Mouse (Mus musculus): ENCODE measurements at regions not wholly inside any gene's neighbourhood (a gene's known extent, or its start where the extent isn't known, plus 50 kb on each side); places are given as distances from the start of the nearest gene placed in this dataset.
A peak's percentile ranks its signal among the peaks of the same experiment; 100 is the strongest.

DNA sequence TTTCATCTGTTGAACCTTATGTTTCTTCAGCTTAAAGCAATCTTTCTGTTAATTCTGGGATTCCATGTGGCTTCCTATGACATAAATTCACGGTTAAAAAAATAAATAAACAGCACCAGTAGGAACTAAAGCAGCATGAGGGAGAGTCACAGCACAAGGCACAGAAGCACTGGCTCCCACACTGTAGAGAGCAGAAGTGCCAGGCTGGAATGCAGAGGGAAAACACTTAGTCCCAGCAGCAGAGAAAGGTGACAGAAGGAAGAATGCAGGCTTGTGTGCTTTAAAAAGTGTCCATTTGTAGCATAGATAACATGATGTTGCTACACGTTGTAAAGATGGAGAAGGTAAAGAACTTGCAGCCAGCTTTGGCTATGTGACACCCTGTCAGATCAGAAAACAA, 62.1 kb upstream of the Ppp2r5a start:
- TF ChIP-seq FLI1 (IDR thresholded peaks at IDR 0.05; ENCODE audit: low read length) (no peak), GATA1 (IDR thresholded peaks at IDR 0.05; ENCODE audit: borderline replicate concordance, low read length) (no peak)
- Histone ChIP-seq H3K4me3 (replicated peaks) (no peak overlapping the region), H3K9me3 (no peaks in the 10 kb centered on the region), H3K27me3 (replicated peaks) (no peaks in the 10 kb centered on the region), H3K36me3 (replicated peaks; ENCODE audit: low read length) (no peaks in the 10 kb centered on the region), H3K4me1 (peaks cover 55% of the 10 kb centered on the region)

DNA sequence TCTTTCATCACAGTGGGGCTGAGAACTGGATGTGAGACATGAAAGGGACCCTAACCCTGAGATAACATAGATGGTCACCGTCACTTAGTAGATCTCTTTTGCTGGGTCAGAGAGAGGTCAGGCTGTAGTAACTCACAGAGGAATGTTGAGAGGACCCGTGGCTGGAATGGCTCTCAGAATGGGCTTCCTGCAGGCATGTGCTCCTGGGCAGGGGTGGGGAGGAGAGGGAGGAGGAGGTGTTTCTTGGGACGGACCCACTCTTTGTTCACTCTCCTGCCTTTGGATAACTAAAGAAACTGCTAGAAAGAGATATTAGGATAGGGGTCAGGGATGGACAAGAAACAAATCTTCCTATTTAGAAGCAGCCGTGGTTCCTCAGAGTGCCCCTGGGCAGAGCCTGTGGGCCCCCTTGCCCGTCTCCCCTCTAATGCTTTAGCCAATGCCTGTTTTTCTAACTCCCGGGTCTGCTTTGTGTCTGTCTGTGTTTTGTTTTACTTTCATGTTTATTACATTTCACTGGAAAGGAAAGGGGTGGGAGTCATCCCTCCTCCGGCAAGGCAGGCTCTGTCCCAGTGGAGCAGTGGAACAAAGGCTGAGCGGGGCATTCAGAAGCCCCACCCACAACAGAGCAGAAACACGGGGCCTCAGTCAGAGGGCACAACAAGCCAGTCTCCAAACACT, 58.9 kb upstream of the Ppp2r5a start:
- Histone ChIP-seq H3K9me3 (0 out of 2 replicates have a peak, but pooled peaks cover 4% of the 10 kb centered on the region), H3K27me3 (replicated peaks) (no peaks in the 10 kb centered on the region), H3K4me1 (peaks cover 63% of the 10 kb centered on the region), H3K4me3 (replicated peaks) (peak overlapping the region; percentile 62), H3K36me3 (replicated peaks; ENCODE audit: low read length) (peaks cover 3% of the 10 kb centered on the region)
- no peak for TF ChIP-seq FLI1 (IDR thresholded peaks at IDR 0.05; ENCODE audit: low read length)
- TF ChIP-seq GATA1 (IDR thresholded peaks at IDR 0.05; ENCODE audit: borderline replicate concordance, low read length): no peak

DNA sequence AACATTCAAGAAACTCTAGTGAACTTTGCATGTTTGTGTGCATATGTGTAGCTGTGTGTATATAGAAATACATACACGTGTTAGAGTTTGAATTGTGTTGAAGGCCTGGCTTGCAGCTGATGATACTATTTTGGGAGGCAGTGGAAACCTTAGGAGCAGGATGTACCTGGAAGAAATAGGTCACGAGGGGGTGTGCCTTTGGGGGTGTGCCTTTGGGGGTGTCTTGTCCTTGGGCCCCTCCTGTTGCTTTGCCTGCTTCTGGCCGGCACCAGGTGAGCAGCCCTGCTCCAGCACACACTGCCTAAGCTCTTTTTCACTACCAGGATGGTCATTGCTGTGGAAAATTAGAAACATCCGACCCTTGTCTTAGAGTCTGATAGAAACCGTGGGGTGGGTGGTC, 56.0 kb upstream of the Ppp2r5a start:
- H3K9me3 ChIP-seq: 0 out of 2 replicates have a peak, but pooled peaks cover 4% of the 10 kb centered on the region
- H3K4me3 ChIP-seq (replicated peaks): no peak overlapping the region
- no peaks in the 10 kb centered on the region for H3K27me3 ChIP-seq (replicated peaks)
- H3K36me3 ChIP-seq (replicated peaks; ENCODE audit: low read length): peaks cover 3% of the 10 kb centered on the region
- no peak for TF ChIP-seq GATA1 (IDR thresholded peaks at IDR 0.05; ENCODE audit: borderline replicate concordance, low read length)
- TF ChIP-seq FLI1 (IDR thresholded peaks at IDR 0.05; ENCODE audit: low read length): no peak
- peaks cover 64% of the 10 kb centered on the region for H3K4me1 ChIP-seq

DNA sequence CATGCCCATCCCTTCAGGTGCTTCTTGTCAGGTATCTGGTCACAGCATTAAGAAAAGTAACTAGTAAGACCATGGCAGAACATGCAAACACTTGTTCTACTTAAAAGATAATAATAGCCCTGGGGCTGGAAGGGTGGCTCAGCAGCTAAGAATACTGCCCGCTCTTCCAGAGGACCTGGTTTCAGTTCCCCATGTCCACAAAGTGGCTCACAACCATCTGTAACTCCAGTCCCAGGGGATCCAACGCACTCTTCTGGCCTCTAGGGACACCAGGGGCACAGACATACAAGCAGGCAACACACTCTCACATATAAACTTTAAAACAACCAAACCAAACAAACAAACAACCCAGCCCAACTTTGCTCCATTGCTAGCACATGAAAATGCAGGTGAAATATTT, 55.2 kb upstream of the Ppp2r5a start:
- H3K27me3 ChIP-seq (replicated peaks): no peaks in the 10 kb centered on the region
- H3K4me1 ChIP-seq: peaks cover 64% of the 10 kb centered on the region
- H3K36me3 ChIP-seq (replicated peaks; ENCODE audit: low read length): peaks cover 3% of the 10 kb centered on the region
- H3K9me3 ChIP-seq: 0 out of 2 replicates have a peak, but pooled peaks cover 4% of the 10 kb centered on the region
- no peak for TF ChIP-seq GATA1 (IDR thresholded peaks at IDR 0.05; ENCODE audit: borderline replicate concordance, low read length)
- TF ChIP-seq FLI1 (IDR thresholded peaks at IDR 0.05; ENCODE audit: low read length): no peak
- H3K4me3 ChIP-seq (replicated peaks): no peak overlapping the region

DNA sequence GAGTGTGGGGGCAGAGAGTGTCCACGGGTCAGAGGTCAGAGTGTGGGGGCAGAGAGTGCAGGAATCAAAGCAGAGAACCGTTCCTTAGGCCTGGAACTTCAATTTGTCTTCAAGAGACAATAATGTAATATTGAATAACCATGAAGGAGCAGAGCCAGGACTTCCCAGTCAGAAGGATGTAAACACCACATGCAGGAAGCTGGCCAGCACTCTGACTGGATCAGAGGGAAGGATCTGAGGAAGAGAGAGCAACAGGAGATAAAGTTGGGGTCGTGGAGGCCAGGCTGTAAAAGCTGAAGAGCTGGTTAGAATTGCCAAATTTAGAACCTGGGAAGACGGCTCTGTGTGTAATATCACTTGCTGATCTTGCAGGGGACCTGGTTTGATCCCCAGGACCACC, 54.0 kb upstream of the Ppp2r5a start:
- TF ChIP-seq FLI1 (IDR thresholded peaks at IDR 0.05; ENCODE audit: low read length): no peak
- TF ChIP-seq GATA1 (IDR thresholded peaks at IDR 0.05; ENCODE audit: borderline replicate concordance, low read length): no peak
- Histone ChIP-seq H3K9me3 (0 out of 2 replicates have a peak, but pooled peaks cover 4% of the 10 kb centered on the region), H3K4me3 (replicated peaks) (no peak overlapping the region), H3K27me3 (replicated peaks) (no peaks in the 10 kb centered on the region), H3K4me1 (peaks cover 60% of the 10 kb centered on the region), H3K36me3 (replicated peaks; ENCODE audit: low read length) (peaks cover 3% of the 10 kb centered on the region)

DNA sequence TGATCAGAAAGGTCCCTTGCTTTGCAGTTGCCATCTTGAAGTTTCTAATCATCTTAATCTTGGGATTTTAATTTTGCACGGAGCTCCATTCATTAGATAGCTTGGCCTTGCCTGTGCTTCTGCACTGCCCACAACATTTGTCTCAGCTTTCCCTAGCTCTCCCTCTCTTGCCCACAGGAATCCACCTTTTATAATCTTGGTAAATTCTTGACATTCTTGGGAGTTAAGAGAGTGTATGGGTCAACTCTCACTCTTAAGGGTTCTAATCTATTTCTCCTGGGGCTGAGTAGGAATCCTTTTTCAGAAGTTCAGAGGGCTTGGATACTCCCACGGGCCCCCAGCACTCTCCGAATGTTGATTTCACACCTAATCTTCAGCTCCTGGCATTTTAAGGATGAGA, 51.5 kb upstream of the Ppp2r5a start:
- Histone ChIP-seq H3K9me3 (0 out of 2 replicates have a peak, but pooled peaks cover 4% of the 10 kb centered on the region), H3K27me3 (replicated peaks) (no peaks in the 10 kb centered on the region), H3K36me3 (replicated peaks; ENCODE audit: low read length) (peaks cover 3% of the 10 kb centered on the region), H3K4me1 (peaks cover 58% of the 10 kb centered on the region), H3K4me3 (replicated peaks) (no peak overlapping the region)
- no peak for TF ChIP-seq GATA1 (IDR thresholded peaks at IDR 0.05; ENCODE audit: borderline replicate concordance, low read length)
- no peak for TF ChIP-seq FLI1 (IDR thresholded peaks at IDR 0.05; ENCODE audit: low read length)

DNA sequence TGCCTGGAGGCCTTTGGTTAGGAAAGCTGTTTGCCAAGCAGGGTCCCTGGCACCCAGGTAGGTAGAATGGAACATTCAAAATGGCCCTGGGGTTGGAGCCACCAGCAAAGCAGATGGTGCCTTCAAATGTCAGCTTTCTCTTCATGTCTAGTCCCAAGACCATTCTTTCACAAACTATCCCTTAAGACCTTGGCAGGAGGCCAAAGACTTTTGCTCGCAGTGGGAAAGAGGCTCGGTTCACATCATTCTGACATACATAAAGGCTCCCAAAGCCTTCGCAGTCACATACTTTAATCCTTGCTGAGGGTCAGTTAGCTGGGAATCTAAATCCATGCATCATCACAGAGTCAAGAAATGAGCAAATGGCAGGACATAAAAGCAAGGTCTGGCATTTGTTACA, 50.5 kb upstream of the Ppp2r5a start:
- peaks cover 3% of the 10 kb centered on the region for H3K36me3 ChIP-seq (replicated peaks; ENCODE audit: low read length)
- no peak overlapping the region for H3K4me3 ChIP-seq (replicated peaks)
- TF ChIP-seq FLI1 (IDR thresholded peaks at IDR 0.05; ENCODE audit: low read length) (no peak), GATA1 (IDR thresholded peaks at IDR 0.05; ENCODE audit: borderline replicate concordance, low read length) (no peak)
- H3K27me3 ChIP-seq (replicated peaks): no peaks in the 10 kb centered on the region
- peaks cover 58% of the 10 kb centered on the region for H3K4me1 ChIP-seq
- H3K9me3 ChIP-seq: 0 out of 2 replicates have a peak, but pooled peaks cover 4% of the 10 kb centered on the region
